Mouse (Mus musculus) MEL (cell line): Measurements from ENCODE around the gene Zfp949. TPM values are rescaled to one million over a fixed set of nuclear protein-coding genes. Genes with fewer than 3 reads are reported as not detected.

Experiments used
- DNase-seq: peaks from one replicate; pipeline ENCODE4 v3.0.0; 2011; ENCODE audit warnings: low read depth, low spot score
- H3K27ac ChIP-seq: 2 replicates; pipeline ENCODE4 v1.5.1; 2012; ENCODE audit warnings: low read depth, mild to moderate bottlenecking, control low read depth, low read length, moderate library complexity; ENCODE audit not compliant: control insufficient read depth
- H3K27me3 ChIP-seq, 2 experiments: fragments of 150-350 bp in 1 of 2; sonication (generic) in 1 of 2; 2 replicates each; pipeline ENCODE4 v1.6.1; 2012; ENCODE audit warnings: low read length in 2 of 2, mild to moderate bottlenecking in 2 of 2, improper control_type of control experiment in 1 of 2, moderate library complexity in 1 of 2; ENCODE audit not compliant: insufficient read depth in 2 of 2, control insufficient read depth in 1 of 2
- H3K36me3 ChIP-seq, 2 experiments: 2 replicates each; pipeline ENCODE4 v1.6.1; 2012 to 2014; ENCODE audit warnings: low read length in 2 of 2, improper control_type of control experiment in 1 of 2, inconsistent platforms in 1 of 2, mild to moderate bottlenecking in 1 of 2; ENCODE audit not compliant: insufficient read depth in 2 of 2, control insufficient read depth in 1 of 2
- H3K4me1 ChIP-seq, 2 experiments: fragments of 150-350 bp in 1 of 2; sonication (generic) in 1 of 2; 2 replicates each; pipeline ENCODE4 v1.6.1; 2012; ENCODE audit warnings: low read length in 2 of 2, improper control_type of control experiment in 1 of 2, mild to moderate bottlenecking in 1 of 2; ENCODE audit not compliant: insufficient read depth in 2 of 2, control insufficient read depth in 1 of 2
- H3K4me3 ChIP-seq, 2 experiments: fragments of 150-350 bp in 1 of 2; sonication (generic) in 1 of 2; 2 replicates each; pipeline ENCODE4 v1.5.1; 2012; ENCODE audit warnings: low read depth in 2 of 2, low read length in 2 of 2, mild to moderate bottlenecking in 2 of 2, moderate library complexity in 2 of 2, control low read depth in 1 of 2, improper control_type of control experiment in 1 of 2; ENCODE audit not compliant: control insufficient read depth in 1 of 2, insufficient read depth in 1 of 2
- H3K79me2 ChIP-seq: 2 replicates; pipeline ENCODE4 v1.6.1; 2012; ENCODE audit warnings: mild to moderate bottlenecking, low read length, moderate library complexity; ENCODE audit not compliant: control insufficient read depth, poor library complexity, insufficient read depth
- H3K9ac ChIP-seq: 2 replicates; pipeline ENCODE4 v1.6.1; 2012; ENCODE audit warnings: low read depth, mild to moderate bottlenecking, control low read depth, low read length, moderate library complexity; ENCODE audit not compliant: control insufficient read depth, poor library complexity, severe bottlenecking
- H3K9me3 ChIP-seq: fragments of 150-350 bp; sonication (generic); replicated peaks from 2 replicates; pipeline ENCODE4 v1.6.1; 2012; ENCODE audit warnings: mild to moderate bottlenecking, low read length, improper control_type of control experiment, moderate library complexity; ENCODE audit not compliant: insufficient read depth
- BHLHE40 ChIP-seq: IDR thresholded peaks from 2 replicates; pipeline ENCODE4 v1.6.1; 2012; ENCODE audit warnings: low read depth, mild to moderate bottlenecking, inconsistent platforms, low read length, improper control_type of control experiment, borderline replicate concordance
- CHD2 ChIP-seq: IDR thresholded peaks from 2 replicates; pipeline ENCODE4 v1.6.1; 2011; ENCODE audit warnings: low read length, improper control_type of control experiment
- E2F4 ChIP-seq: IDR thresholded peaks from 2 replicates; pipeline ENCODE4 v1.6.1; 2011; ENCODE audit warnings: low read depth, low read length, improper control_type of control experiment, borderline replicate concordance
- ELF1 ChIP-seq: IDR thresholded peaks from 2 replicates; pipeline ENCODE4 v1.6.1; 2014; ENCODE audit warnings: low read depth, mild to moderate bottlenecking, inconsistent platforms, low read length, improper control_type of control experiment, moderate library complexity
- ETS1 ChIP-seq: IDR thresholded peaks from 2 replicates; pipeline ENCODE4 v1.6.1; 2012; ENCODE audit warnings: low read depth, mild to moderate bottlenecking, inconsistent platforms, low read length, improper control_type of control experiment, moderate library complexity
- GATA1 ChIP-seq: IDR thresholded peaks from 2 replicates; pipeline ENCODE4 v1.6.1; 2011; ENCODE audit warnings: low read depth, low read length, improper control_type of control experiment
- HCFC1 ChIP-seq: IDR thresholded peaks from 2 replicates; pipeline ENCODE4 v1.6.1; 2012; ENCODE audit warnings: low read depth, mild to moderate bottlenecking, inconsistent platforms, low read length, improper control_type of control experiment, moderate library complexity
- JUND ChIP-seq: IDR thresholded peaks from 2 replicates; pipeline ENCODE4 v1.6.1; 2011; ENCODE audit warnings: low read depth, mild to moderate bottlenecking, improper control_type of control experiment, low read length
- KAT2A ChIP-seq: conservative IDR thresholded peaks from 2 replicates; pipeline ENCODE4 v1.6.1; 2012; ENCODE audit warnings: low read depth, low read length, improper control_type of control experiment, inconsistent platforms
- MAFK ChIP-seq: IDR thresholded peaks from 2 replicates; pipeline ENCODE4 v1.6.1; 2011; ENCODE audit warnings: low read depth, mild to moderate bottlenecking, low read length, improper control_type of control experiment, borderline replicate concordance
- MAX ChIP-seq: IDR thresholded peaks from 2 replicates; pipeline ENCODE4 v1.6.1; 2011; ENCODE audit warnings: low read length, improper control_type of control experiment
- MAZ ChIP-seq: IDR thresholded peaks from 2 replicates; pipeline ENCODE4 v1.6.1; 2012; ENCODE audit warnings: low read depth, mild to moderate bottlenecking, inconsistent platforms, low read length, improper control_type of control experiment
- MEF2A ChIP-seq: IDR thresholded peaks from 2 replicates; pipeline ENCODE4 v1.6.1; 2014; ENCODE audit warnings: low read depth, mild to moderate bottlenecking, inconsistent platforms, low read length, improper control_type of control experiment; ENCODE audit not compliant: poor library complexity, insufficient replicate concordance, severe bottlenecking; ENCODE audit errors: extremely low read depth
- MXI1 ChIP-seq: IDR thresholded peaks from 2 replicates; pipeline ENCODE4 v1.6.1; 2011; ENCODE audit warnings: mild to moderate bottlenecking, low read depth, low read length, improper control_type of control experiment
- MYB ChIP-seq: IDR thresholded peaks from 2 replicates; pipeline ENCODE4 v1.6.1; 2011; ENCODE audit warnings: mild to moderate bottlenecking, low read depth, low read length, improper control_type of control experiment
- NELFE ChIP-seq: IDR thresholded peaks from 2 replicates; pipeline ENCODE4 v1.6.1; 2011; ENCODE audit warnings: low read depth, low read length, improper control_type of control experiment
- NRF1 ChIP-seq: IDR thresholded peaks from 2 replicates; pipeline ENCODE4 v1.6.1; 2014; ENCODE audit warnings: low read depth, mild to moderate bottlenecking, inconsistent platforms, low read length, improper control_type of control experiment, moderate library complexity; ENCODE audit not compliant: poor library complexity, insufficient read depth, severe bottlenecking
- POLR2A ChIP-seq, 2 experiments: IDR thresholded peaks; 2 replicates each; pipeline ENCODE4 v1.6.1; 2011 to 2012; ENCODE audit warnings: low read length in 2 of 2, mild to moderate bottlenecking in 2 of 2, control low read depth in 1 of 2, improper control_type of control experiment in 1 of 2, low read depth in 1 of 2, moderate library complexity in 1 of 2; ENCODE audit not compliant: control insufficient read depth in 1 of 2, insufficient read depth in 1 of 2, poor library complexity in 1 of 2
- POLR2AphosphoS2 ChIP-seq: IDR thresholded peaks from 2 replicates; pipeline ENCODE4 v1.6.1; 2011; ENCODE audit warnings: low read length, improper control_type of control experiment
- RAD21 ChIP-seq: IDR thresholded peaks from 2 replicates; pipeline ENCODE4 v1.6.1; 2011; ENCODE audit warnings: mild to moderate bottlenecking, low read depth, low read length, improper control_type of control experiment
- RCOR1 ChIP-seq: IDR thresholded peaks from 2 replicates; pipeline ENCODE4 v1.6.1; 2012; ENCODE audit warnings: low read depth, mild to moderate bottlenecking, inconsistent platforms, low read length, improper control_type of control experiment
- SIN3A ChIP-seq: IDR thresholded peaks from 2 replicates; pipeline ENCODE4 v1.6.1; 2012; ENCODE audit warnings: low read length, improper control_type of control experiment, inconsistent platforms
- SMC3 ChIP-seq: IDR thresholded peaks from 2 replicates; pipeline ENCODE4 v1.6.1; 2011; ENCODE audit warnings: low read depth, low read length, improper control_type of control experiment
- TAL1 ChIP-seq: IDR thresholded peaks from 2 replicates; pipeline ENCODE4 v1.6.1; 2012; ENCODE audit warnings: mild to moderate bottlenecking, inconsistent platforms, low read length, moderate library complexity, mixed read lengths
- TBP ChIP-seq: IDR thresholded peaks from 2 replicates; pipeline ENCODE4 v1.8.0; 2011; ENCODE audit warnings: low read depth, low read length, improper control_type of control experiment
- TCF12 ChIP-seq: IDR thresholded peaks from 2 replicates; pipeline ENCODE4 v1.6.1; 2014; ENCODE audit warnings: low read depth, mild to moderate bottlenecking, inconsistent platforms, low read length, improper control_type of control experiment, moderate library complexity
- UBTF ChIP-seq: IDR thresholded peaks from 2 replicates; pipeline ENCODE4 v1.6.1; 2012; ENCODE audit warnings: low read depth, mild to moderate bottlenecking, inconsistent platforms, low read length, improper control_type of control experiment, moderate library complexity, borderline replicate concordance; ENCODE audit not compliant: insufficient read depth
- USF1 ChIP-seq: IDR thresholded peaks from 2 replicates; pipeline ENCODE4 v1.6.1; 2014; ENCODE audit warnings: low read depth, mild to moderate bottlenecking, inconsistent platforms, low read length, improper control_type of control experiment, moderate library complexity
- USF2 ChIP-seq, 2 experiments: IDR thresholded peaks; 2 replicates each; pipeline ENCODE4 v1.6.1; 2011 to 2012; ENCODE audit warnings: improper control_type of control experiment in 2 of 2, low read length in 2 of 2, borderline replicate concordance in 1 of 2, inconsistent platforms in 1 of 2, low read depth in 1 of 2, mild to moderate bottlenecking in 1 of 2; ENCODE audit not compliant: insufficient read depth in 1 of 2
- ZC3H11A ChIP-seq: IDR thresholded peaks from 2 replicates; pipeline ENCODE4 v1.6.1; 2012; ENCODE audit warnings: low read depth, mild to moderate bottlenecking, inconsistent platforms, low read length, improper control_type of control experiment
- ZKSCAN1 ChIP-seq: IDR thresholded peaks from 2 replicates; pipeline ENCODE4 v1.6.1; 2012; ENCODE audit warnings: low read depth, mild to moderate bottlenecking, inconsistent platforms, low read length, improper control_type of control experiment, moderate library complexity
- ZMIZ1 ChIP-seq: IDR thresholded peaks from 2 replicates; pipeline ENCODE4 v1.6.1; 2012; ENCODE audit warnings: low read depth, mild to moderate bottlenecking, inconsistent platforms, low read length, improper control_type of control experiment, moderate library complexity
- ZNF384 ChIP-seq: IDR thresholded peaks from 2 replicates; pipeline ENCODE4 v1.6.1; 2012; ENCODE audit warnings: low read depth, mild to moderate bottlenecking, inconsistent platforms, low read length, improper control_type of control experiment
- polyA plus RNA-seq, 2 experiments: library from polyadenylated mRNA; stranded (reverse) in 1 of 2; unstranded in 1 of 2; fragments of >175 nt in 1 of 2; fragments of >200 nt in 1 of 2; gene quantifications; 2 replicates each; pipeline versions ENCODE4 v1.2.1 to v1.2.4; 2012; ENCODE audit warnings: low replicate concordance in 2 of 2, low read depth in 1 of 2; ENCODE audit not compliant: insufficient read length in 2 of 2, insufficient read depth in 1 of 2, missing spikeins in 1 of 2
- total RNA-seq: library from RNA; depleted of rRNA; stranded (reverse); fragments of 300-350 nt; gene quantifications from 2 replicates; pipeline ENCODE4 v1.2.3, GENCODE M21; 2012

Zfp949 gene
- total and polyA plus RNA-seq, 3 experiments, result 4.5 to 4.6 TPM; not detected in 1

DNA sequence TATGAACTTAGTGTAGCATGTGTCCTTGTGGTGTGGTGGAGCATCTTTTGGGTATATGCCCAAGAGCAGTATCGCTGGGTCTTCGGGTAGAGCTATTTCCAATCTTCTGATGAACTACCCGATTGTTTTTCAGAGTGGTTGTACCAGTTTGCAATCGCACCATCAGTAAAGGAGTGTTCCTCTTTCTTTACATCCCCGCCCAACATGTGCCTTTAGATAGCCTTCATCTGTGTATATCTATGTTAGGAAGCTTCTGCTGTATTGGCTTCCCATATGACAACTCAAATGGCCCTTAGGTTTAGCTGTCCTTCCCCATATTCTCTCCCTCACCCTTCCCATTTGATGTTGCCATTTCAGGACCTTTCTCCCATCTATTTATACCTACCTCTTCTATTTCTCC lies 13.7 kb upstream of the Zfp949 start (continued):
- no peak for TF ChIP-seq ZC3H11A

DNA sequence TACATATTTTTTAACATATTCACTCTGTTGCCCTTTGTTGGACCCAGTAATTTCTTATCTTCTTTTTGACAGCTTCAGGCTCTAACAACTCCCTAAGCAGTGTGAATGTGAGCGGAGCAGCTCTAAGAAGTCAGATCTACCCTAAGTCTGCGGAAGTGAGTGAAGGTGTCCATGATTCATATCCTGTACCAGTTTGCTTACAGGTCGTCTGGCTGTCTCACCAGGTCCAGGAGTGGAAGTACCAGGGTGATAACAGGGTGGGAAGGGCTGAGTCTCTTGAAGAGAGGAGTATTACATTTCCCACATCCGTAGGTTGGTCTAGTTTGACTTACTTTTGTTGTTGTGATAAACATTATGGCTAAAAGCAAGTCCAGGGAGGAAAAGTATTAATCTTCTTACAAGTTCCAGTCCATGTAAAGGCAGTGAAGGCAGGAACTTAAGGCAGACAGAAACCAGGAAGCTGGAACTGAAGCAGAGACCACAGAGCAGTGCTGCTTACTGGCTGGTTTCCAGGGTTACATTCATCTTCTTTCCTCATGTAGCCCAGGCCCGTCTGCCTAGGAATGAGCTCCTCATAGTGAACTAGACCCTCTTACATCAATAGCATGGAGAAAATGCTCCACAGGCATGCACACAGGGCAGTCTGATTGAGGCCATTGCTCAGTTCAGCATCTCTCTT lies 8.1 kb upstream of the Zfp949 start:
- no peaks in the 10 kb centered on the region for H3K27me3 ChIP-seq
- DNase-seq, result peak; percentile 92
- H3K9ac ChIP-seq, result peak overlapping the region; percentile 15; the same call in 1 of the 2 replicates
- peaks cover 0 to 2% of the 10 kb centered on the region in 2 experiments; a peak in 3 of 4 replicates for H3K4me1 ChIP-seq
- peak overlapping the region; percentile 83 for H3K27ac ChIP-seq
- H3K9me3 ChIP-seq, result no peaks in the 10 kb centered on the region
- no peaks in the 10 kb centered on the region for H3K79me2 ChIP-seq
- H3K36me3 ChIP-seq, result peaks cover 0 to 5% of the 10 kb centered on the region in 2 experiments; a peak in 2 of 4 replicates
- peak overlapping the region in 1 of 2 experiments; percentile 25; a peak in 2 of 4 replicates for H3K4me3 ChIP-seq
- TF ChIP-seq HCFC1 (peak; percentile 46; the same call in 1 of the 2 replicates), RCOR1 (0 out of 2 replicates have a peak, but pooled peaks have one; percentile 35), ZNF384 (no peak), TBP (peak; percentile 94), USF2 (IDR thresholded peaks at IDR 0.05; ENCODE audit: borderline replicate concordance in 1 of 2, insufficient read depth in 1 of 2, low read depth in 1 of 2, low read length in 2 of 2) (no peak), BHLHE40 (no peak), TCF12 (peak; percentile 6; the same call in 1 of the 2 replicates), MAZ (no peak), ZKSCAN1 (no peak), MAX (0 out of 2 replicates have a peak, but pooled peaks have one; percentile 37), MYB (no peak), MAFK (no peak), UBTF (no peak), GATA1 (peak; percentile 57), NRF1 (no peak), NELFE (peak; percentile 34; the same call in 1 of the 2 replicates), RAD21 (no peak), POLR2A (IDR thresholded peaks at IDR 0.05; ENCODE audit: control insufficient read depth in 1 of 2, insufficient read depth in 1 of 2, low read depth in 1 of 2, low read length in 2 of 2, poor library complexity in 1 of 2) (peak in 1 of 2 experiments; percentile 19; a peak in 1 of 4 replicates), ZC3H11A (peak; percentile 6; the same call in 1 of the 2 replicates), SMC3 (0 out of 2 replicates have a peak, but pooled peaks have one; percentile 12), ETS1 (peak; percentile 34; the same call in 1 of the 2 replicates), MEF2A (no peak), SIN3A (peak; percentile 51), JUND (peak; percentile 6; the same call in 1 of the 2 replicates), CHD2 (no peak), KAT2A (no peak), TAL1 (peak; percentile 58), E2F4 (no peak), MXI1 (peak; percentile 57; the same call in 1 of the 2 replicates), USF1 (no peak), ELF1 (peak; percentile 79), ZMIZ1 (no peak), POLR2AphosphoS2 (no peak)
